Mouse (Mus musculus): ENCODE measurements around the gene Naa15. TPM values are rescaled to one million over a fixed set of nuclear protein-coding genes. Genes with fewer than 3 reads are reported as not detected.
A peak's percentile ranks its signal among the peaks of the same experiment; 100 is the strongest.

Gene Naa15
- 41.5 and 45.7 TPM in 2 replicates for polyA plus RNA-seq (2014; fragmentation: Nextera tagmentation; extraction: Ambion mirVana)

DNA sequence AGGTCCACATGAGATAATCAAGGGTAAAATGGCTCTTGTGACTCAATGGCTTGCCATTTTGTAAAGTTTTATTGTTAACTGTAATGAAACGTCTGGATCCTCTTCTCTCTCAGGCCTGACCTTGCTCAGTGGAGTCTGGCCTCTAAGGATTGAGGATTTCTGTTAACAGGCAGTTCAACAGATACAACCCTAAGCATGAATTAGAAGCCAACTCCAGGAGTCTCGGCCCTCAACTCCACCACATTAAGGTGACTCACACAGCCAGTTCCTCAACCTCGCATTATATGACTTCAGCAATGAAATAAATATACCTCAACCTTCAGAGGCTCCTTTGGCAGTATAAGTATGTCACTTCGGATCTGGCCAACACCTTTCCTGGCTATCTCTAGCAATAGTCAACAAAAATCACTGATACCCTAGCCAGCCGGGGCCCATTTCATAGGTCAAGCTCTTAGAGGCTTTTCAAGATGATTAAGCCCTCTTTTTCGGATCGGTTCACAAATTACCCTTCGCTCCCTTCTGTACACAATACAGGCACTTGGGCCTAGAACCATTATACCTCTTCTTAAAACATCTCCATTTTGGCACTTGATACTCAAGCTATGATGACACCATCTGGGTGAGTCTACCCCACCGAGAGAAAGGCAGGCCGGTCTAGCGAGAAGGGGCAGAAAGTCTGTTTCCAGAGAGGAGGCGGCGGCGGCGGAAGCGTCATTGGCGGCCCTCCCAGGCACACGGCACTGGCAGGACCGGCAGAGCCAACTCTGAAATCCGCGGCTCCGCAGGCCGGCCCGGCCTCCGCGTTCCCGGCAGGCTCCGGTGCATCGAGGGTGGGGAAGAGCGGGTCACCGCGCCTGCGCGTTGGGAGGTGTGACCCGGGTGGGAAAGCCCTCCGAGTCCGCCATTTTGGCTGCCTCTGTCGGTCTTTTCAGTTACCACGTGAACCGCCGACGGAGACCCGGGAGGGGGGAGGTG, at the start of gene Naa15:
Gene Naa15, plus strand, starts transcription at position 51 of the 975 bp plus-strand sequence.
- Histone ChIP-seq H3K9ac (replicated peaks; ENCODE audit: low read depth, low read length) (peak within 1 kb of the TSS; percentile 95), H3K36me3 (ENCODE audit: control insufficient read depth, insufficient read depth, low read length) (no peaks in the 10 kb centered on the region; the same call in 1 of the 2 replicates), H3K4me2 (replicated peaks; ENCODE audit: low read depth, low read length) (peak within 1 kb of the TSS; percentile 76), H3K27me3 (ENCODE audit: control insufficient read depth, insufficient read depth, low read length) (no peaks in the 10 kb centered on the region), H3K9me3 (ENCODE audit: control insufficient read depth, low read depth, low read length) (no peaks in the 10 kb centered on the region), H3K27ac (ENCODE audit: low read length) (peak within 1 kb of the TSS; percentile 95), H3K4me1 (ENCODE audit: control insufficient read depth, insufficient read depth, low read length) (peaks cover 23% of the 10 kb centered on the region; the same call in 1 of the 2 replicates), H3K4me3 (ENCODE audit: low read depth, low read length) (peak within 1 kb of the TSS; percentile 94)
- ATAC-seq (ENCODE audit: insufficient number of reproducible peaks, insufficient read depth, low FRiP score, low read depth), result peak; percentile 92
- 4% methylated on average over 43 of the region's 43 CpGs for WGBS

DNA sequence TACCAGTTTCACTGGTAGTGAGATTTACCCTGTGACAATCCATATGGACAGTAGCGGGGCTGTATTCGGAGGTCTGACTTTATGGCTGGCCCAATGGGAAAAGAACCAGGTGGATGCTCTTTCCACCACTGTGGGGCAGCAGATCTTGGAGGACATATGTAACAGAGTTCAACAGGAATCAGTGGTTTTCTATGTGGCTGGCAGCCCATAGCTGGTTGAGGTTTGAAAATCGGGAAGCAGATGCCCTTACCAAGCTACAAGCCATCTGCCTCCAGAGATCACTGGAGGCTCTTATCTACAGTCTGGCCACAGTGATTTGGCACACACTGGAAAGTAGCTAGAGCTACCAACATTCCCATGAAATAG, 49.4 kb upstream of the Naa15 start:
- Histone ChIP-seq H3K4me2 (replicated peaks; ENCODE audit: low read depth, low read length) (peak overlapping the region; percentile 61), H3K9ac (replicated peaks; ENCODE audit: low read depth, low read length) (no peak overlapping the region), H3K4me1 (ENCODE audit: control insufficient read depth, insufficient read depth, low read length) (no peaks in the 10 kb centered on the region), H3K9me3 (ENCODE audit: control insufficient read depth, low read depth, low read length) (no peaks in the 10 kb centered on the region), H3K27ac (ENCODE audit: low read length) (no peak overlapping the region), H3K36me3 (ENCODE audit: control insufficient read depth, insufficient read depth, low read length) (no peaks in the 10 kb centered on the region), H3K4me3 (ENCODE audit: low read depth, low read length) (peak overlapping the region; percentile 37), H3K27me3 (ENCODE audit: control insufficient read depth, insufficient read depth, low read length) (no peaks in the 10 kb centered on the region)
- WGBS, result 12% methylated on average over 3 of the region's 3 CpGs
- no peak for ATAC-seq (ENCODE audit: insufficient number of reproducible peaks, insufficient read depth, low FRiP score, low read depth)

DNA sequence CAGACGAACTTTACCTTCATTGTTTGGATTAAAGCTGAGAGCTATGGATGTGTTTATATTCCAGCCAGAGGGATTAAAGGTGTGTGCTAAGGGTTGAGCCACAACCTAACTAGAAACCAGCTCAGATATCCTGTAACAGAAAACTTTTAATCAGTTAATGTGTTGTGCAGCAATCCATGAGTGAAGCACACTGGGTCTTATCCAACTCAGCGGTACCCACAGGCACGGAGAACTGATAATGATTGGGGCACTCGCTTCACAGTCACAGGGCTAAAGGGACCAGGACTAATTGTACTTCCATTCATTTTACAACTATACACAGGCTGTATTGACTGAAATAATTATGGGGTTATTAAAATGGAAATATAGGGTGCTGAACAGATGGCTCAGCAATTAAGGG, 48.0 kb upstream of the Naa15 start:
- no peaks in the 10 kb centered on the region for H3K27me3 ChIP-seq (ENCODE audit: control insufficient read depth, insufficient read depth, low read length)
- no peaks in the 10 kb centered on the region for H3K4me1 ChIP-seq (ENCODE audit: control insufficient read depth, insufficient read depth, low read length)
- WGBS, result 53% methylated on average over 4 of the region's 4 CpGs
- H3K4me3 ChIP-seq (ENCODE audit: low read depth, low read length), result no peak overlapping the region
- H3K36me3 ChIP-seq (ENCODE audit: control insufficient read depth, insufficient read depth, low read length), result no peaks in the 10 kb centered on the region
- no peak overlapping the region for H3K4me2 ChIP-seq (replicated peaks; ENCODE audit: low read depth, low read length)
- no peak overlapping the region for H3K27ac ChIP-seq (ENCODE audit: low read length)
- H3K9ac ChIP-seq (replicated peaks; ENCODE audit: low read depth, low read length), result no peak overlapping the region
- peak; percentile 30; the same call in 1 of the 2 replicates for ATAC-seq (ENCODE audit: insufficient number of reproducible peaks, insufficient read depth, low FRiP score, low read depth)
- no peaks in the 10 kb centered on the region for H3K9me3 ChIP-seq (ENCODE audit: control insufficient read depth, low read depth, low read length)

DNA sequence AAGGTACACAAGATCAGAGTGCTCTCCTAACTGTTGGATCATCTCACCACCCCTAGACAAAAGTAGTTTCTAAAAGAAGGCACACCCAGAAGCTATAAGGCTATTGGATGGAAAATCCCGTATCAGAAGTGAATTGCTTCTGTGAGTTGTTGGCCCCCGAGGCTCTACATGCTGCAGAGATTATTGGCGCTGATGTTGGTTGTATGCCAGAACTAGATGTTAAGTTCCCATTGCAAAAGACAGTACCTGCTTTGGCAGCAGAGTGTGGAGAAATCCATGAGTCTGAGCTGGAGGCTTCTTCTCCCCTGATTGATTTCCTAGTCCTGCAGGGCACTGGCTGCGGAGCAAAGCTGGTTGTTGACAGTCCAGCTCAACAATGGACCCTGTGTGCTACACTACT, 46.9 kb upstream of the Naa15 start:
- no peaks in the 10 kb centered on the region for H3K4me1 ChIP-seq (ENCODE audit: control insufficient read depth, insufficient read depth, low read length)
- H3K4me3 ChIP-seq (ENCODE audit: low read depth, low read length), result no peak overlapping the region
- H3K9ac ChIP-seq (replicated peaks; ENCODE audit: low read depth, low read length), result no peak overlapping the region
- H3K9me3 ChIP-seq (ENCODE audit: control insufficient read depth, low read depth, low read length), result no peaks in the 10 kb centered on the region
- ATAC-seq (ENCODE audit: insufficient number of reproducible peaks, insufficient read depth, low FRiP score, low read depth), result no peak
- H3K27ac ChIP-seq (ENCODE audit: low read length), result no peak overlapping the region
- H3K27me3 ChIP-seq (ENCODE audit: control insufficient read depth, insufficient read depth, low read length), result no peaks in the 10 kb centered on the region
- H3K36me3 ChIP-seq (ENCODE audit: control insufficient read depth, insufficient read depth, low read length), result no peaks in the 10 kb centered on the region
- WGBS, result 82% methylated on average over 4 of the region's 4 CpGs
- H3K4me2 ChIP-seq (replicated peaks; ENCODE audit: low read depth, low read length), result no peak overlapping the region

DNA sequence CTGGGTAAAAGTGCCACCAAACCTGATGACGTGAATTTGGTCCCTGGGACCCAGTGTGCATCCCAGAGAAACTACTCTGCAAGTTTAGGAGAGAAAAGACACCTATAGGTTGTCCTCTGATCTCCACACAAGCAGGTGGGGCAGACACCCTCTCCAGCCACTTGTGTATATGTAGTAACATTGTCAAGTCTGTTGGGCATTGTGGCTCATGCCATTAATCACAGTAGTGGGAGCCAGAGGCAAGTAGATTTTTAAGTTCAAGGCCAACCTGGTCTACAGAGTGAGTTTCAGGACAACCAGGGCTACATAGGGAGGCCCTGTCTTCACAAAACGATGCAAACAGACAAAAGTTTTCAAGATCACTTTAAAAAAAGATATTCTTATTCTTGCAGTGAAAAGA, 43.1 kb upstream of the Naa15 start:
- Histone ChIP-seq H3K4me3 (ENCODE audit: low read depth, low read length) (no peak overlapping the region), H3K36me3 (ENCODE audit: control insufficient read depth, insufficient read depth, low read length) (no peaks in the 10 kb centered on the region), H3K9ac (replicated peaks; ENCODE audit: low read depth, low read length) (no peak overlapping the region), H3K27ac (ENCODE audit: low read length) (no peak overlapping the region), H3K4me2 (replicated peaks; ENCODE audit: low read depth, low read length) (no peak overlapping the region), H3K4me1 (ENCODE audit: control insufficient read depth, insufficient read depth, low read length) (no peaks in the 10 kb centered on the region), H3K9me3 (ENCODE audit: control insufficient read depth, low read depth, low read length) (no peaks in the 10 kb centered on the region), H3K27me3 (ENCODE audit: control insufficient read depth, insufficient read depth, low read length) (no peaks in the 10 kb centered on the region)
- ATAC-seq (ENCODE audit: insufficient number of reproducible peaks, insufficient read depth, low FRiP score, low read depth), result no peak
- 70% methylated on average over 2 of the region's 2 CpGs for WGBS

DNA sequence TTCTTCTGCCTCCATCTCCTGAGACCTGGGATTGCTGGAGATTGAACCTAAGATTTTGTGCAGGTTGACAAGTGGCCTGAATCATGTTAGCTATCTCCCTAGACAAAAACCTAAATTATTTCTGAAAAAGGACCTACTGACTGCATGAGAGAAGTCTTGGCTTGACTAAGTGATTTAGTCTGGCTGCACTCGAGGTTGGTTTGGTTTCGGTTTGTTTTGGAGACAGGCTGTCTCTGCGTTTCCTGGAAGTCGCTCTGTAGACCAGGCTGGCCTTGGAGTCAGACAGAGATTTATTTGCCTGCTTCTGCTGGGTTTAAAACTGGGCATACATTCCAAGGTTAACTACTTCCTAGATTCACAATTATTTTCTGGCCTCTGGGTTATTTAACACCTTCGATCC, 42.1 kb upstream of the Naa15 start:
- Histone ChIP-seq H3K36me3 (ENCODE audit: control insufficient read depth, insufficient read depth, low read length) (no peaks in the 10 kb centered on the region), H3K27me3 (ENCODE audit: control insufficient read depth, insufficient read depth, low read length) (no peaks in the 10 kb centered on the region), H3K4me2 (replicated peaks; ENCODE audit: low read depth, low read length) (no peak overlapping the region), H3K4me1 (ENCODE audit: control insufficient read depth, insufficient read depth, low read length) (no peaks in the 10 kb centered on the region), H3K27ac (ENCODE audit: low read length) (no peak overlapping the region), H3K9me3 (ENCODE audit: control insufficient read depth, low read depth, low read length) (no peaks in the 10 kb centered on the region), H3K9ac (replicated peaks; ENCODE audit: low read depth, low read length) (no peak overlapping the region), H3K4me3 (ENCODE audit: low read depth, low read length) (no peak overlapping the region)
- 52% methylated on average over 5 of the region's 5 CpGs for WGBS
- ATAC-seq (ENCODE audit: insufficient number of reproducible peaks, insufficient read depth, low FRiP score, low read depth), result no peak

DNA sequence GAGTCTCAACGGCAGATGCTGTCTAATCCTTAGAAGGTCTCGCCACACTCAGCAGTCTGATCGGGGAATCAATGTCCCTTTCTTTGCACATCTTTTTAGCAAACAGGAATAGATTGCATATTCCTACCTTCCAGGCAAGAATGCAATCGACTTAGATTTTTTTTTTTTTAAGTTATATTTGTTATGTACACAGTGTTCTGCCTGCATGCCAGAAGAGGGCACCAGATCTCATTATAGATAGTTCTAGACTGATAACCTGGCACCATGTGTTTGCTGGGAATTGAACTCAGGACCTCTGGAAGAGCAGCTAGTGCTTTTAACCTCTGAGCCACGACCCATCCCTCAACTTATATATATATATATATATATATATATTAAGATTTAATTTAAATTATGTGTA, 41.4 kb upstream of the Naa15 start:
- Histone ChIP-seq H3K9ac (replicated peaks; ENCODE audit: low read depth, low read length) (no peak overlapping the region), H3K27me3 (ENCODE audit: control insufficient read depth, insufficient read depth, low read length) (no peaks in the 10 kb centered on the region), H3K27ac (ENCODE audit: low read length) (no peak overlapping the region), H3K4me3 (ENCODE audit: low read depth, low read length) (no peak overlapping the region), H3K9me3 (ENCODE audit: control insufficient read depth, low read depth, low read length) (no peaks in the 10 kb centered on the region), H3K36me3 (ENCODE audit: control insufficient read depth, insufficient read depth, low read length) (no peaks in the 10 kb centered on the region), H3K4me1 (ENCODE audit: control insufficient read depth, insufficient read depth, low read length) (no peaks in the 10 kb centered on the region), H3K4me2 (replicated peaks; ENCODE audit: low read depth, low read length) (no peak overlapping the region)
- 66% methylated on average over 5 of the region's 5 CpGs for WGBS
- no peak for ATAC-seq (ENCODE audit: insufficient number of reproducible peaks, insufficient read depth, low FRiP score, low read depth)

DNA sequence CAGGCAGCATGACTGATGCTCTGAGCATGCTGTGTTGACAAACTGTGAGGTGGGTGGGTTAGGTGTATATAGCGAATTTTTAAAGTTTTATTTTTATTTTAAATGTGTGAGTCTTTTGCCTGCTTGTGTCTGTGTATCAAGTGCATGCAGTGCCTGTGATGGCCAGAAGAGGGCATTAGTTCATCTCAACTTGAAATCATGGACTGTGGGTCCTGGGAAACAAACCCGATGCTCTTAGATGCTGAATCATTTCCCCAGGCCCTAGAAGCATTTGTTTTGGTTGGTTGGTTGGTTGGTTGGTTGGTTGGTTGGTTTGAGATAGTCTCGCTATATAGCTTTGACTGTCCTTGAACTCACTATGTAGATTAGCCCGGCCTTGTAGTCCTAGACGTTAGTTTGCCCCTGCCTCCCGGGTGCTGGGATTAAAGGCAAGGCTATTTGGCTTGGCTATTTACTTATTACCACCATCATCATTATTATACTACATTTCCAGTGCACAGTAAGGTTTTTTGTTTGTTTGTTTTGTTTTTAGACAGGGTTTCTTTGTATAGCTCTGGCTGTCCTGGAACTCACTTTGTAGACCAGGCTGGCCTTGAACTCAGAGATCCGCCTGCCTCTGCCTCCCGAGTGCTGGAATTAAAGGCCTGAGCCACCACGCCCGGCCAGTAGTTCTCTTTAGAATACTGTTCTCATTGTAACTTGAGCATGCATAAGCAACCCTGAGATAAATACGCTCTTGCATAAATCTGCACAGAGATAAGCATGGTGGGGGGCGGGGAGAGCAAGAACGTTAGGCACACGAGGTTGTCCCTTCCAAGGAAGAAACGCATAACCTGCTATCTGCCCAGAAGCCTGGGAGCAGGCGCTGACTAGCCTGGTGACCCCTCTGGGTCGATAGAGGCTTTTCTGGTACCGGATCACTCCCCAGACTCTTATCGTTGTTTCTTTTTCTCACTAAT, 39.4 kb upstream of the Naa15 start:
- 82% methylated on average over 19 of the region's 19 CpGs for WGBS
- no peaks in the 10 kb centered on the region for H3K9me3 ChIP-seq (ENCODE audit: control insufficient read depth, low read depth, low read length)

More for the DNA sequence above, 39.4 kb upstream of the Naa15 start:
- Histone ChIP-seq H3K27ac (ENCODE audit: low read length) (no peak overlapping the region), H3K4me3 (ENCODE audit: low read depth, low read length) (no peak overlapping the region), H3K4me1 (ENCODE audit: control insufficient read depth, insufficient read depth, low read length) (no peaks in the 10 kb centered on the region), H3K4me2 (replicated peaks; ENCODE audit: low read depth, low read length) (no peak overlapping the region), H3K9ac (replicated peaks; ENCODE audit: low read depth, low read length) (no peak overlapping the region), H3K36me3 (ENCODE audit: control insufficient read depth, insufficient read depth, low read length) (no peaks in the 10 kb centered on the region), H3K27me3 (ENCODE audit: control insufficient read depth, insufficient read depth, low read length) (no peaks in the 10 kb centered on the region)
- no peak for ATAC-seq (ENCODE audit: insufficient number of reproducible peaks, insufficient read depth, low FRiP score, low read depth)
